Mouse (Mus musculus) liver, adult 2 months (tissue): ENCODE data around the gene Rack1. TPM values are rescaled to one million over a fixed set of nuclear protein-coding genes. Genes with fewer than 3 reads are reported as not detected.
A peak's percentile ranks its signal among the peaks of the same experiment; 100 is the strongest.
"Not testable (repeated sequence)": the region's sequence is repeated elsewhere in the genome, so short reads cannot be mapped to it uniquely, and the experiment has no call there.

ENCODE experiments used
- DNase-seq: peaks from one replicate; pipeline ENCODE4 v3.0.0-alpha.2; 2011; ENCODE audit warnings: low read depth, low spot score; ENCODE audit errors: extremely low read depth
- H3K27ac ChIP-seq: fragments of 200-500 bp; replicated peaks from 2 replicates; pipeline ENCODE4 v1.5.1; 2012; ENCODE audit warnings: low read depth, mild to moderate bottlenecking, control low read depth, inconsistent platforms, low read length; ENCODE audit not compliant: insufficient read depth
- H3K27me3 ChIP-seq: fragments of 200-500 bp; 2 replicates; pipeline ENCODE4 v1.6.1; 2012; ENCODE audit warnings: mild to moderate bottlenecking, moderate library complexity, low read length, inconsistent platforms; ENCODE audit not compliant: control insufficient read depth, insufficient read depth
- H3K36me3 ChIP-seq: fragments of 200-500 bp; 2 replicates; pipeline ENCODE4 v1.6.1; 2012; ENCODE audit warnings: low read length, inconsistent platforms; ENCODE audit not compliant: control insufficient read depth, insufficient read depth
- H3K4me1 ChIP-seq: fragments of 200-500 bp; 2 replicates; pipeline ENCODE4 v1.6.1; 2011; ENCODE audit warnings: low read length; ENCODE audit not compliant: control insufficient read depth, insufficient read depth
- H3K4me3 ChIP-seq: fragments of 200-500 bp; 2 replicates; pipeline ENCODE4 v1.5.1; 2011; ENCODE audit warnings: low read depth, mild to moderate bottlenecking, control low read depth, low read length, moderate library complexity; ENCODE audit not compliant: insufficient read depth
- H3K79me2 ChIP-seq: fragments of 200-500 bp; 2 replicates; pipeline ENCODE4 v1.6.1; 2012; ENCODE audit warnings: inconsistent platforms, mild to moderate bottlenecking, low read length, moderate library complexity; ENCODE audit not compliant: control insufficient read depth, insufficient read depth
- H3K9ac ChIP-seq: fragments of 200-500 bp; 2 replicates; pipeline ENCODE4 v1.6.1; 2012; ENCODE audit warnings: low read depth, mild to moderate bottlenecking, control low read depth, inconsistent platforms, low read length
- CTCF ChIP-seq: fragments of 200-500 bp; IDR thresholded peaks from 2 replicates; pipeline ENCODE4 v1.5.1; 2011; ENCODE audit warnings: low read depth, low read length, control low read depth
- POLR2A ChIP-seq: fragments of 200-500 bp; IDR thresholded peaks from 2 replicates; pipeline ENCODE4 v1.6.1; 2011; ENCODE audit warnings: low read length, control low read depth; ENCODE audit not compliant: insufficient read depth; ENCODE audit errors: extremely low read depth
- WGBS: fragments of 180-500 bp; shearing (Covaris S2); methylation state at CpG from one replicate; pipeline ENCODE4 v1.1.7; 2018; 5-methylcytosine and 5-hydroxymethylcytosine counted together
- polyA plus RNA-seq: library from polyadenylated mRNA; depleted of rRNA; stranded (reverse); fragments of >200 nt; gene quantifications from 2 replicates; pipeline ENCODE4 v1.2.3, GENCODE M21; 2012
- total RNA-seq: library from RNA; depleted of rRNA; stranded (reverse); fragments of >200 nt; gene quantifications from 2 replicates; pipeline ENCODE4 v1.2.3, GENCODE M21; 2014

Gene Rack1
- total and polyA plus RNA-seq, 2 experiments: 507 to 687 TPM

GRCm38 (mm10) chr11:48844309-48844708 lies 44.2 kb downstream of the Rack1 start:
- no peak overlapping the region for H3K27ac ChIP-seq
- peaks cover 4% of the 10 kb centered on the region for H3K4me1 ChIP-seq
- peaks cover 2% of the 10 kb centered on the region; the same call in 1 of the 2 replicates for H3K36me3 ChIP-seq
- WGBS: 44% methylated on average over 6 of the region's 6 CpGs
- no peak overlapping the region for H3K4me3 ChIP-seq
- DNase-seq: peak; percentile 37
- no peaks in the 10 kb centered on the region for H3K27me3 ChIP-seq
- no peaks in the 10 kb centered on the region for H3K79me2 ChIP-seq
- no peak for TF ChIP-seq POLR2A
- no peak for TF ChIP-seq CTCF
- 0 out of 2 replicates have a peak overlapping the region, but pooled peaks have one; percentile 8 for H3K9ac ChIP-seq

DNA sequence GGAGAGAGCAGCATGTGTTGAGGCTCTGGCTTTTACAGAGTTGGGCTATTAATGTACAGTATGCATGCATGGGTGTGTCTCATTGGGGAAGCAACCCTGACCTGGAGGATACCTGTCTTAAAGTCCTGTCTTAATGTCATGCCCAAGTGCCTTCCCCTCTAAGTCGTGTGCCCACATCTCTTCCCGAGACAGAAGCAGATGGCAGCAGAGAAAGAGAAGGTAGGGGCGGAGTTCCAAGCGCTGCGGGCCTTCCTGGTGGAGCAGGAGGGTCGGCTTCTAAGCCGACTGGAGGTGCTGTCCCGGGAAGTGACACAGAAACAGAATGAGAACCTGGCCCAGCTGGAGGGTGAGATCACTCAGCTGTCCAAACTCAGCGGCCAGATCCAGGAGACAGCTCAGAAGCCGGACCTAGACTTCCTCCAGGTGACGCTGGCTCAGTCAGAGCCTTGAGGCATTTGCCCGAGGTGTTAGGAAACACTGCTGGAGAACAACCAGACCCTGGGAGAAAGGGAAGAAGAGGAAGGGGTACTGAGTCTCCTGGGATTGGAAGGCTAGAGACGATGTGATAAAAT lies 45.2 kb downstream of the Rack1 start:
- peaks cover 2% of the 10 kb centered on the region for H3K4me1 ChIP-seq
- H3K36me3 ChIP-seq: peaks cover 2% of the 10 kb centered on the region; the same call in 1 of the 2 replicates
- no peak for DNase-seq
- H3K79me2 ChIP-seq: no peaks in the 10 kb centered on the region
- H3K9ac ChIP-seq: no peak overlapping the region
- no peaks in the 10 kb centered on the region for H3K27me3 ChIP-seq
- no peak overlapping the region for H3K4me3 ChIP-seq
- WGBS: 83% methylated on average over 13 of the region's 13 CpGs
- TF ChIP-seq POLR2A: no peak
- no peak for TF ChIP-seq CTCF
- H3K27ac ChIP-seq: no peak overlapping the region

DNA sequence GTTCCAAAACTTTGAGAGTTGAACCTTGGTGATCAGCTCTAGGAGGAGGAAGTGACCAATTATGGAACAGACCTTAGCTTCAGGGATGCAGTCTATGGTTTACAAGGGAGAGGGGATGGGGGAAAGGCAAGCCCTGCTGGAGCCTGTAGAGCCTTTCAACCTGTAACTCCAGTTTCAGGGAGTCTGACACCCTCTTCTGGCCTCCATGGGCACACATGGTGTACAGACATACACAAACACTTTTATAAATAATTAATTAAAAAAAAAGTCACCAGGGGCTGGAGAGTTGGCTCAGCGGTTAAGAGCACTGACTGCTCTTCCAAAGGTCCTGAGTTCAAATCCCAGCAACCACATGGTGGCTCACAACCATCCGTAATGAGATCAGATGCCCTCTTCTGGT lies 46.2 kb downstream of the Rack1 start:
- not testable (repeated sequence) for H3K79me2 ChIP-seq, H3K27ac ChIP-seq, H3K36me3 ChIP-seq, H3K4me1 ChIP-seq, DNase-seq, H3K4me3 ChIP-seq, H3K27me3 ChIP-seq, H3K9ac ChIP-seq
- 72% methylated on average over 2 of the region's 2 CpGs for WGBS

DNA sequence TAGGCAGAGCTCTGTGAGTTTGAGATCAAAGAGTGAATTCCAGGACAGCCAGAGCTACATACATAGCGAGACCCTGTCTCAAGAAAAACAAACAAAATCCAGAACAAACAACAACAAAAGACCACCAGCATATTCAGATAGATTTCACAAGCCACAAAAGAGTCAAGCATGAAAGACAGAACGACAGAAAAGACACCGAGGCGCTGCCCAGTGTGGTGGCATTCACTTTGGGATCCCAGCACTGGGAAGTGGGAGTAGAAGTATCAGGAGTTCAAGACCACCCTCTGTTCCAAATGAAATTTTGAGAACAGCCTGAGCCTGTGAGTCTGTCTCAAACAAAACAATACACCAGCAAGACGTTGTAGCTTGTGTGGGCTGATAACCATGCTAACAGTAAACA lies 46.7 kb downstream of the Rack1 start:
- DNase-seq: no peak
- 87% methylated on average over 5 of the region's 5 CpGs for WGBS
- Histone ChIP-seq H3K4me3 (no peak overlapping the region), H3K9ac (no peak overlapping the region), H3K27ac (no peak overlapping the region), H3K4me1 (peaks cover 5% of the 10 kb centered on the region; the same call in 1 of the 2 replicates), H3K36me3 (peaks cover 2% of the 10 kb centered on the region; the same call in 1 of the 2 replicates), H3K27me3 (no peaks in the 10 kb centered on the region), H3K79me2 (no peaks in the 10 kb centered on the region)
- no peak for TF ChIP-seq POLR2A
- TF ChIP-seq CTCF: no peak

- Histone ChIP-seq H3K27me3 (no peaks in the 10 kb centered on the region), H3K36me3 (peaks cover 2% of the 10 kb centered on the region; the same call in 1 of the 2 replicates), H3K4me3 (no peak overlapping the region), H3K27ac (no peak overlapping the region), H3K4me1 (peaks cover 17% of the 10 kb centered on the region), H3K79me2 (no peaks in the 10 kb centered on the region), H3K9ac (no peak overlapping the region)
- DNase-seq: no peak
- WGBS: 60% methylated on average over 2 of the region's 2 CpGs
- no peak for TF ChIP-seq POLR2A
- no peak for TF ChIP-seq CTCF
Observed at GRCm38 (mm10) chr11:48850240-48850639, 50.1 kb downstream of the Rack1 start.

GRCm38 (mm10) chr11:48851270-48851995 lies 51.3 kb downstream of the Rack1 start:
- peak; percentile 45 for DNase-seq
- no peaks in the 10 kb centered on the region for H3K79me2 ChIP-seq
- H3K4me1 ChIP-seq: peaks cover 17% of the 10 kb centered on the region
- H3K9ac ChIP-seq: no peak overlapping the region
- 68% methylated on average over 4 of the region's 4 CpGs for WGBS
- H3K27me3 ChIP-seq: no peaks in the 10 kb centered on the region
- no peak overlapping the region for H3K4me3 ChIP-seq
- H3K27ac ChIP-seq: peak overlapping the region; percentile 20; the same call in 1 of the 2 replicates
- TF ChIP-seq POLR2A (no peak), CTCF (no peak)
- H3K36me3 ChIP-seq: peaks cover 2% of the 10 kb centered on the region; the same call in 1 of the 2 replicates
